Mouse (Mus musculus): ENCODE data around the gene Phf20.
"Not testable (repeated sequence)": the region's sequence is repeated elsewhere in the genome, so short reads cannot be mapped to it uniquely, and the experiment has no call there.

Gene Phf20

DNA sequence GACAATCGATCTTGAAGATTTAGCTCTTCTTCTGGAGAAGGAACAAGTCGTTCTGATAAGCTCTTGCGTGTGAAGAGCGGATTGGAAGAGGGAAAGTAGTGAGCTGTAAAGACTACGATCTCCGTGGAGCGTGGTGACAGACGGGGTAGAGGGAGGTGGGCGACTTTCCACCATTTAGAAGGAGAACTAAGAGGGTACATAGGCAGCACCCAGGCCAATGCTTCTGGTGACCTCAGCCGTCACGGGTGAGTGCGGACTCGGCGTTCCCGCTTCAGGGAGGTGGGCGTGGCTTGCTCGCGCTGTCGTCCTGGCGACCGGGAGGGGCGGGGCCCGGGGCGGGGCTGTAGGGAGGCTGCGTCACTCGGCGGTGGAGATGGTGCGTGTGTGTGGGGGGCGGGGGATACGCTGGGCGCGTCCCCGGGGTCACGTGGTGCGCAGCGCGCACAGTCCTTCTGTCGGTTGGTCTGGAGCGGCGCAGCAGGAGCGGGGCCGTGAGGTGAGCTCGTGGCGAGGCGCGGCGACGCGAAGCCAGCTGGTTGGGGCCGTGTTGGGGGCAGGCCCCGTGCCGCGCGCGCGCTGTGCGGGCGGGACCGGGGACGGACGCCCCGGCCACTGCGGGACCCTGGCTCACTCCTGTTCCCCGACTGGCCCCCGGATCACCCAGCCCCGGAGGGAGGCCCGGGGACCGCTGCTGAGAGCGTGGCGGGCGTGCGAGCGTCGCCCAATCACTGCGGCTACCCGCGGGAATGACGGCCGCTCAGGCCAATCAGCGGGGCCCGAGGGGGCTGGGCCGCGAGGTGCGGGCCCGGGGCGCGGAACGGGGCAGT is at the start of gene Phf20:
TSS of gene Phf20 (plus strand) at position 165 of the 827 bp plus-strand sequence.
- in situ Hi-C loops (cut with MboI; ENCODE audit: low pct_unique_long_range_greater_than_20kb in 1 of 2, low sequenced_read_pairs in 2 of 2, unreplicated experiment in 1 of 2): no loop called here

DNA sequence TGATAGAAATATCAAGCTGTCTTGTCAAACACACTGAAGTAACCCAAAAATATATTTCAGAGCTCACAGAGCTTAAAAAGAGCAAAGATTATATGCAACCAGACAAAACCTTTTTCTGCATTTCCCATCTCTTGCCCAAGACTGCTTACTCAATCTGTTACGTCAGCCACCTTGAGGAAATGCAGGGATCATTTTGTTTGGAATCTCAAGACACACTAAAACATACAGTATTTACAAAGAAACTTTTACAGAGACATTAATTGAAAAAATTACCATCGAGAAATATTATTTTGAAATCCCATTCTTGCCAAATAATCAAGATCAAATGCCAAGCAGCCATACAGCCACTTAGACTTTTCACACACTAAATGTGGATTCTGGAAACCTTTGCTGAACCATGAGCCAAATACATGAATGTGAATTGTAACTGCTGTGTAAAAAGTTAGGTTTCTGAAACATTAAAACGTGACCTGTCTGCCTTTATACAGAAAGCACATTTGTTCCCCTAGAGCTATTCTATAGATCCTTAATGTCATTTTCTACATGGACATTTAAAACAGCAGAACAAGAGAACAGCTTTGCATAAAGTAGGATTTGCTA is 48.9 kb upstream of the Phf20 start:
- in situ Hi-C loops (cut with MboI; ENCODE audit: low pct_unique_long_range_greater_than_20kb in 1 of 2, low sequenced_read_pairs in 2 of 2, unreplicated experiment in 1 of 2): no loop called here

DNA sequence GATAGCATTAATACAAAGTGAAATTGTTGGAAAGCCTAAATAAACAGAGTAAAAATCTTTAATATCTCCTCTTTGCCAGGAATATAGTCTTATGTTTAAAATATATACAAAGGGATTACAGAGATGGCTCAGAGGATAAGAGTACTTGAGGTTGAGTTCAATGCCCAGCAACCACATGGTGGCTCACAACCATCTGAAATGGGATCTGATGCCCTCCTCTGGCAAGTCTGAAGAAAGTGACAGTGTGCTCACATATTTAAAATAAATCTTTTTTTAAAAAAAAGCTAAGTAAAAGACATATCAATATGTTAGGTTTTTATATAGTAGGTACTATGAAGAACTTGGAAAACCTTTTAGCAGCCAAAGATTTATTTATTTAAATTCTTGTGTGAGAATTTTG is 44.7 kb upstream of the Phf20 start:
- in situ Hi-C loops (cut with MboI; ENCODE audit: low pct_unique_long_range_greater_than_20kb in 1 of 2, low sequenced_read_pairs in 2 of 2, unreplicated experiment in 1 of 2): no loop called here

DNA sequence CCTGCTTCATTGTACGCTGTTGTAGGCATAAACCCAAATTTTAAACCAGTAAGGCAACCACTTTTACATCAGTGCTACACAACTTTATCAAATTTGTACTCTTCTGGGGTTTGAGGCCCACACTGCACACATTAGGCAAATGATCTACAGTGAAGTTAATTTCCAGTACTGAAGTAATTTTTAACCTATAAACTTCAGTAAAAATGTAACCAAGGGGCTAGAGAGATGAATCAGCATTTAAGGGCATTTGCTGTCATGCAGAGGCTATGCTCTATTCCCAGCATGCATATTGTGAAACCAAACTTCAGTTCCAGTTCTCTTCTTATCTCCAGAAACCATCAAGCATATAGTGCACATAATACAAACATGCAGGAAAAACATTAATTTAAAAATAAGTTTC is 30.8 kb upstream of the Phf20 start:
- in situ Hi-C loops (cut with MboI; ENCODE audit: low pct_unique_long_range_greater_than_20kb in 1 of 2, low sequenced_read_pairs in 2 of 2, unreplicated experiment in 1 of 2): no loop called here

DNA sequence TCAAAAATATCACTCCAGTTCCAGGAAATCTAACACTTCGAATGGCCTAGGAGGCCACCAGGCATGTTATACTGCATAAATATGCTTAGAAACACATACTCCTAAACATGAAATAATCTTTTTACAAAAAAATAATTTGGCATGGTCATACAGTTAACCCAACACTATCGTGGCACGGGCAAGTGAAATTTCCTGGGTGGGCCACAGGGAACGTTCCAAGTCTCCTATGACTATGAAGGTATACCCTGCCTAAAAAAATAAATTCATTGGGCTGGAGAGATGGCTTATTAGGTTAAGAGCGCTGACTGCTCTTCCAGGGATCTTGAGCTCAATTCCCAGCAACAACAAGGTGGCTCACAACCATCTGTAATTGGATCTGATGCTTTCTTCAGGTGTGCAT is 29.7 kb upstream of the Phf20 start:
- in situ Hi-C loops (cut with MboI; ENCODE audit: low pct_unique_long_range_greater_than_20kb in 1 of 2, low sequenced_read_pairs in 2 of 2, unreplicated experiment in 1 of 2): no loop called here

DNA sequence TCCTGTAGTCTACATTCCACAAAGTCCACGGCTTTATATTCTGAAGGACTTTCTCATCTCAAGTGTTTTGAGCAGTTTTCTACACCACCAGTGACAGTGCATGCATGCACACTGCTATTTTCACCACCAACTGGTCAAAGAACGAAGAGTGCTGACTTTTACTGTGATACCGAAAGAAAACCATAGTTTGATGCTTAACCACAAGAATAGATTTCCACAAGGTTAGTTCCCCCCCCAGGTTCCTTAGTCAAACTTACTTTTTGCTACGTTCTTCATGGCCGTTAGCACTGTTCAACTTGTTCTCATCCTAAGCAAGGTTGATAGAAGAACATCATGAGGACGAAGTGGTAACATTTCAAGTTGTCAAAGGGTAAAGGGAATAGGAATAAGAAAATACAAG is 19.2 kb upstream of the Phf20 start:
- in situ Hi-C loops (cut with MboI; ENCODE audit: low pct_unique_long_range_greater_than_20kb in 1 of 2, low sequenced_read_pairs in 2 of 2, unreplicated experiment in 1 of 2): no loop called here

DNA sequence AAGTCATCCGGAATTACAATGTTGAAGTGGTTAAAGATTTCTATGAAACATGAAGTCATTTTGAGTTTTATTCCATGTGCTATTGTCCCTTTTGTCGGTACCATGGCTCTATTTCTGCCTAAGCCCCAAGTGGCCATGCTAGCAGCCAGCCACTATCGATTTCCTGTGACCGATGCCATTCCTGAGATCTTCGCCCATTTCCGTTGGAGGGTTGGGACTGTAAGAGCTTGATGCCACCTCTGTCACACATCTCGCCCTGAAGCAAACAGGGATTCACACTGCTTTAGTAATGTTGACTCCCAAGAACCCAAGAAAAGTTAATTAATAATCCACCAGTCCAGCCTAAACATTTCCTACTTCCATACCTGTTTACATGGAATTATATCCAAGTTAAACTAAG is 18.6 kb upstream of the Phf20 start:
- in situ Hi-C loops (cut with MboI; ENCODE audit: low pct_unique_long_range_greater_than_20kb in 1 of 2, low sequenced_read_pairs in 2 of 2, unreplicated experiment in 1 of 2): no loop called here

DNA sequence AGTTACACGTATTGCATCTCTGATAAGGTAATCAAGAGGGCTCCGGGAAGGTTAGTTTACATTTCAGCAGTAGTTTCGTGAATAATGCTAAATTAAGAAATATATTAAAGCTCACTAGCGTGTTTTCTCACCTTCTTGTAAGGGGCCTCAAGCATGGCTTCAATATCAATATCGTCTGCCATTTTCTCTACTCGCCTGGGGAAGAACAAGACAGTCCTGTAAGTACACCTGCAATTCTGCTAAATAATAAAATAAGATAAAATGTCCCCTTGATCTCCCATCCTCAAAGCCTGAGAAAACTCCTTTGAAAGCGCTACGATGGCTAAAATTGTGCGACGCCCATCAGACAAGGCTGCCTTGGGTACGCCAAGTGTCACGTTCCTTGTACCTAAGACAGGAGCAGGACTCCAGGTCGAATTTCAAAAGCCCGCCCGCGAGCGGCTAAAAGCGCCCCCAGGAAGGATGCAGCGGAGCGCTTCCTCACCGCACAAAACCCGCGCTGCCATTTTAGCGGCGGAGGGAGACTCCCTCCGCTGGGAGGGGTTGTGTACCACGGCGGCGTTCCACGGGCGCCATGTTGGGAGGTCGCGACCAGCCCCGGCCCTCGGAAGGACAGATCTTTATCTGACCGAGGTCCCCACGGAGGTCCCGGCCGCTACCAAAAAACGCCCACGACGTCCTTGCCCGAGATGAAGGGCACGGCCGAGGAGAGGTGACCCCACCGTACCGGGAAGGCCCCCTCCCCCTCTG is 17.0 kb upstream of the Phf20 start:
- in situ Hi-C loops (cut with MboI; ENCODE audit: low pct_unique_long_range_greater_than_20kb in 1 of 2, low sequenced_read_pairs in 2 of 2, unreplicated experiment in 1 of 2): no loop called here

DNA sequence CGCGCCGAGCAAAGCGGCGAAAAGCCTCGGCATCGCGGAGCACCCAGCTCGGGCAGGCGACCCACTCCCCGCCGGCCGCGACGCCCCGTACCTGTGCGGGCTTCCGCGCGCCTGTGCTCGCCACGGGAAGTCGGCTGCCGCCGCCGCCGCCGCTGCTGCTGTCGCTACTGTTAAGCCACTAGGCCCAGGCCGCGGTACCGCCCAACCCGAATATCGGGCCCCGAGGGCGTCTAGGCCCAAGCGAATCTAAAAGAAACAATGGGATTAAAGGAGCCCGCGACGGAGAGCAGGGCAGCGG is 16.5 kb upstream of the Phf20 start:
- in situ Hi-C loops (cut with MboI; ENCODE audit: low pct_unique_long_range_greater_than_20kb in 1 of 2, low sequenced_read_pairs in 2 of 2, unreplicated experiment in 1 of 2): no loop called here

DNA sequence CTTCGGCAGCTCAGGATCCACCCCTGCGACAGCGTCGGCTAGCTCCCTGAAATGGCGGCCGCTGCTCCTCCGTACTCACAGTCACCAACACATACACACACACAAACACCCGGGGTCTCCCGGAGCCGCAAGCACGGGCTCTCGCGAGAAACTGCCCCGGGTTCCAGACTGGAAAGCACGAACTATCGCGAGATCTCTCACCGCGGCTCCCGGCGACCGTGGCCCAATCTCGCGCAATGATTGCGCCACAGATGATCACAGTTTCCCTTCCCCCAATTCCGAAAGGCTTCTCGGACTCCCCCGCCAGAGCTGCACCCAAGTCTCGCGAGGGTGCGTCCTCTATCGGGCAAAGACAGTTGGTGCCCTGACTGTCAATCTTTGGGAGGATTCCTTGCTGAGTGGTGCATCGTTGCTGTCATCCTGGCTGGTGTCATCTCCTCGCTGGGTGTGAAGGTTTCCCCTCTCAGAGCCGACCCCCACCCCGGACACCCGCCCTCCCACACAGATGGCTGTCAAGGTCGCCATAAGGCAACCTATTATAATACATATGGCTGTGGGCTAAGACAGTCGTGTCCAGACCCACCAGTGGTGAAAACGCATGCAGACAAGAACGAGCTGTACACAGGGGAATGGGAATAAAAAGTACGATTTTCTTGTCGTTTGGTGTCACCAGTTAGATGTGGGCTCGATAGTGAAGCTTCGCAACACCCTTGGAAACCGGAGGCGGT is 16.0 kb upstream of the Phf20 start, which contains the start of gene Rbm39:
TSS of gene Rbm39 (minus strand) at position 145 of the 728 bp plus-strand sequence.
- in situ Hi-C loops (cut with MboI; ENCODE audit: low pct_unique_long_range_greater_than_20kb in 1 of 2, low sequenced_read_pairs in 2 of 2, unreplicated experiment in 1 of 2): no loop called here

DNA sequence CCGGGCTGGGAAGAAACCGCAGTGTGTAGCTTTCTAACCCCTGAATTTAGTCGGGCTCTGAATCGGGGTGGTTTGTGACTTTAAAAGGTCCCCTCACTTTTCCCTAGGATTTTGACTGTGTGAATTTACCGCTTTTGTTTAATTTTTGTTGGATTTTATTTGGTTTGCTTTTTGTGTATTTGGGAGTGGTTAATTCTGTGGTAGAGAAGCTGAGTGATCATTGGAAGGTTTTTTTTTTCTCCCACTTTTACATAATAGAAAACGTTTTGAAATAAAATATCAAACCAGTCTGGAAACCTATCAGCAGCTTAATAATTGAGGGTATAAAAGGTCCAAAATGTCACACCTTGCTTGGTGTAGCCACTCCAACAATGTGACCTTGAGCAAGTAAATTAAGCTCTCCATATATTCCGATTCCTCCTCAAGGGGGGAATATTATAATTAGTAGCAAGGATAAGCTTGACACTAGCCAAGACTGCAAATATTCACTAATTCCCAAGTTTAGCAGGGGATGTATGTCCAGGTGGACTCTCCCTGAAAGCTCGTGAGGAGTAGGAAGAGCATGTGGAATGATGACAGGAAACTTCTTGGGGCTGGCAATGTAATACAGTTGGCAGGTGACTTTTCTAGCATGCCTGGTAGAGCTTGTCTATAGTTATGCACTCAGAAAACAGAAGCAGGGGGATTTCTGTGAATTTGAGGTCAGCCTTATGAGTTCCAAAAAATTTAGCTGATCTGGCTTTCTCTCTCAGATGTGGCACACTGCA is 15.3 kb upstream of the Phf20 start:
- in situ Hi-C loops (cut with MboI; ENCODE audit: low pct_unique_long_range_greater_than_20kb in 1 of 2, low sequenced_read_pairs in 2 of 2, unreplicated experiment in 1 of 2): no loop called here

DNA sequence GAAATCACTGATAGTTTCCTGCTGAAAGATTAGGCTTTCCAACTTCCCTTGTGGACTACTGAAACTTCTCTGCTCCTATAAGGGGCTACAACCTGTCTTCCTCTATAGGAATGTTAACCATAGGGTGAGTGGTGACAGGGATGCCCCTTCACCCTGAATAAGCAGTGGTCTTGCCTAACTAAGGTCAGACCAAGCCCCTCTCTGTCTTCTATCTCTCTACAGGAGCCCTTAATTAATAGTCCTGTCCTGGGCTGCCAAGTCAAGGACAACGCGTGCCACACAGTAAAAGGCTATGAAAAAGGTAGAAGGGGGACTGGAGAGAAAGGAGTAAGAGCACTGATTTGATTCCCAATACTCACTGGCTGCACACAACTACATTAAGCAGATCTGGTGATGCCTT is 14.7 kb upstream of the Phf20 start:
- in situ Hi-C loops (cut with MboI; ENCODE audit: low pct_unique_long_range_greater_than_20kb in 1 of 2, low sequenced_read_pairs in 2 of 2, unreplicated experiment in 1 of 2): no loop called here

DNA sequence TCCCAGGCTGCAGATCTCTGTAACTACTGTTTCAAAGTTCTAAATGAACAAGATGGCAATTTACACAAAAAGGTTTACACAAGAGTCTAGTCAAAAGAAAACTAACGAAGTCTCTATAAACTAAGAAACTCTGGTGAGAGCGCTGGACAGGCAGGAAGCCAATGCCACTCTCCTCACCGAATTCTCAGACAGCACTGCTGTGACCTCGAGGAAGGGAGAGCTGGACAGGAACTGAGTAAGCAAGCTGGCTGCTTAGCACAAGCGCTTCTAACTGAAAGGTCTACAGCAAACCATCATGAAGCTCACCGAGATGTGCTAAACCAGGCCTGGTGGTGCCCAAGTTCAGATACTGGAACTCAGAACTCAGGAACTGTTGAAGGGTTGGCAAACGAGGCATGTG is 7.0 kb upstream of the Phf20 start:
- in situ Hi-C loops (cut with MboI; ENCODE audit: low pct_unique_long_range_greater_than_20kb in 1 of 2, low sequenced_read_pairs in 2 of 2, unreplicated experiment in 1 of 2): not testable (repeated sequence)

DNA sequence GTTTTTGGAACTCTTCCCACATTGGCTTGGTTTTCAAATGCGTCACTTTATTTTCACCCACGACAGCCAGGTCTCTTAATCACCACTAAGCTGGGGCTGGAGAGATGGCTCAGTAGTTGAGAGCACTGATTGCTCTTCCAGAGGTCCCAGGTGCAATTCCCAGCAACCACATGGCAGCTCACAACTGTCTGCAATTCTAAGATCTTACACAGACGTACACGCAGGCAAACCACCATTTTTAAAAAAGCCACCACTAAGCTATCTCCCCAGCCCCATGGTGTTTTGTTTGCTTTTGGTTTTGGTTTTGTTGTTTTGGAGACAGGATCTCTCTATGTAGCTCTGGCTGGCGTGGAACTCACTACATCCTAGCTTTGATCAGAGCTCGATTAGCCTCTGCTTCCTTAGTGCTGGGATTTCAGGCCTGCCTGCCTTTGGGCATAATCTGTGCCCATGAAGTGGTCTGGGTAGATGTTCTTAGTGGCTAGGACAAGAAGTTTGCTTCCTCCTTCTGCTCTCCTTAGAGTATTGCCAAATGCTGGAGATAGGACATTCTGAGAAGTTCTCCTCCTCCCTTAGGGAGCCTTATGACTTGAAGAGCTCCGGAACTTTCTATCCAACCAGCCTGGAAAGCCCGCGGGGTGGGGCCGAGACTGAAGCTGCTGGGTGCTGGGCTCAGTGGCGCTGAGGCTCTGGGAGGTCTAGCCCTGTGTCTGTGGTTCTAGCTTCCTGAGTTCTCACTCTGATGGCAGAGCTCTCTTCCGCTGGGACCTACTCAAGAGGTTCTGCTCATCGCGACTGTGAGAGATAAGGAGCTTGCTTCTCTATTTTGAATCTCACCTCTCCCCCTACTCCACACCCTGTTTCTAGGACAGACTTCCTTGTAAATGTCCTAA is 6.0 kb upstream of the Phf20 start:
- in situ Hi-C loops (cut with MboI; ENCODE audit: low pct_unique_long_range_greater_than_20kb in 1 of 2, low sequenced_read_pairs in 2 of 2, unreplicated experiment in 1 of 2): no loop called here

DNA sequence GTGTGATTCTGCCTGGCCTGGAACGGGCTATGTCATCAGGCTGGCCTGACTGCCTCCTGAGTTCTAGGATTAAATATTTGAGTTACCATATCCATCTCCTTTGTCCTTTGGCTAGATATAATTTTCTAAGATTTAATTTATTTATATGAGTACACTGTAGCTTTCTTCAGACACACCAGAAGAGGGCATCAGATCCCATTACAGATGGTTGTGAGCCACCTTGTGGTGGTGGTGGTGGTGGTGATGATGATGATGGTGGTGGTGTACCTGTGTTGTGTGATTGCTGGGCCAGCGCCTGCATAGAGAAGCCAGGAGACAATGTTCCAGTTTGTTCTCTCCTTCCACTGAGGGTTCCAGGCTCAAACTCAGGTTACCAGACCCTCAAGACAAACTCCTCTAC is 4.7 kb upstream of the Phf20 start:
- in situ Hi-C loops (cut with MboI; ENCODE audit: low pct_unique_long_range_greater_than_20kb in 1 of 2, low sequenced_read_pairs in 2 of 2, unreplicated experiment in 1 of 2): no loop called here

DNA sequence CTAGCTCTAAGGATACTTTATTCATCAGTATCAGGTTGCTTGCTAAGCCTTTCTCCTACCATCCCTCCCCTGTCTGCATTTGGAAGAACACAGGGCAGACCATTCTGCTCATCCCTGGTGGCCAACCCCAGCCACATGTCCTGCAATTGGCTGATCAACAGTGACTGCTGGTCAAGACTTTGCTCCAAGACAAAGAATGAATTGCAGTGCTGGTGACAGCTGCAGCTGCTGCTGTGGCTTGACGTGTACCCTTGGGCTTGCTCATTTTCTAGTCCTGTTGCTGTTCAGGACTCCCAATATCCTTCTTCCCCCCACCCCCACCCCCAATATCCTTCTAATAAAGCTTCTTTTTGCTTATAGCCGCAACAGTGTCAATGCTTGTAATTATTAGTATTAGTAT is 4.2 kb upstream of the Phf20 start:
- in situ Hi-C loops (cut with MboI; ENCODE audit: low pct_unique_long_range_greater_than_20kb in 1 of 2, low sequenced_read_pairs in 2 of 2, unreplicated experiment in 1 of 2): no loop called here

DNA sequence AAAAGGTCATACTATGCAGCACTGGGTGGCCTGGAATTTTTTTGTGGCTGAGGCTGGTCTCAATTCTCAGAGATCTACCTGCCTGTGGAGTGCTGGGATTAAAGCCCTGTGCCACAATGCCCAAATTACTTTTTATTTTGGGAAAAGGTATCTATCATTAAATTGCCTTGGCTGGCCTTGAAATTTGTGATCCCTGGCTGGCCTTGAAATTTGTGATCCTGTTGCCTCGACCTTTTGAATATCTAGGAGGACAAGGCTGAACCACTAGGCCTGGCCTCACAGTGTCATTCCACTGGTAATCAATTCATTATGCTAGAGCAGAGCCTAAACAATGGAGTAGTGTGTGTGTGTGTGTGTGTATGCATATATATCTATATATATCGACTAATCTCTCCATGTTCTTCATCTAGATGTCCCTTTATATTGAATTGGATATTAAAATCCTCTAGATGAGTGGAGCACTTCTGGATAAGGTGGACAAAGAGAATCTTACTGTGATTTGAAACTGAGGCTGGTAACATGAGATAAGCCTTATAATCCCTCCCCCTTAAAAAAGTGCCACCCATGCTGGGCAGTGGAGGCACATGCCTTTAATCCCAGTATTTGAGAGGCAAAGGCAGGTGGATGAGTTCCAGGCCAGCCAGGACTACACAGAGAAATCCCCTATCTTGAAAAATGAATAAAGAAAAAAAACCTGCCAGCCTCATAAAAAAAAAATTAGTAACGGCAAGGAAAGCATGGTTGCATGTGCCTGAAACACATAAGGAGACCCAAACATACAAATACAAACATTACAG is 3.0 kb upstream of the Phf20 start:
- in situ Hi-C loops (cut with MboI; ENCODE audit: low pct_unique_long_range_greater_than_20kb in 1 of 2, low sequenced_read_pairs in 2 of 2, unreplicated experiment in 1 of 2): no loop called here
